Mouse (Mus musculus) kidney, embryonic 16.5 days (tissue): ENCODE measurements around the gene Mapkapk2. TPM values are rescaled to one million over a fixed set of nuclear protein-coding genes. Genes with fewer than 3 reads are reported as not detected.
"Not testable (repeated sequence)": the region's sequence is repeated elsewhere in the genome, so short reads cannot be mapped to it uniquely, and the experiment has no call there.

Experiments
- ATAC-seq: fragments of 200-750 bp; cut with Nextera tagmentation; 2 replicates; pipeline ENCODE4 v1.8.0; 2017; ENCODE audit warnings: moderate TSS enrichment; ENCODE audit not compliant: low FRiP score, low TSS enrichment
- H3K27ac ChIP-seq: fragments of 300-500 bp; sonication (generic); 2 replicates; pipeline ENCODE4 v1.5.1; 2014; ENCODE audit warnings: low read length
- H3K27me3 ChIP-seq: fragments of 300-500 bp; sonication (generic); 2 replicates; pipeline ENCODE4 v1.6.1; 2014; ENCODE audit warnings: low read length, control low read depth, mixed read lengths; ENCODE audit not compliant: insufficient read depth
- H3K36me3 ChIP-seq: fragments of 300-500 bp; sonication (generic); 2 replicates; pipeline ENCODE4 v1.6.1; 2014; ENCODE audit warnings: low read length, control low read depth, mixed read lengths; ENCODE audit not compliant: insufficient read depth
- H3K4me1 ChIP-seq: fragments of 300-500 bp; sonication (generic); 2 replicates; pipeline ENCODE4 v1.6.1; 2014; ENCODE audit warnings: low read length, control low read depth, mixed read lengths; ENCODE audit not compliant: insufficient read depth
- H3K4me2 ChIP-seq: fragments of 300-500 bp; sonication (generic); replicated peaks from 2 replicates; pipeline ENCODE4 v1.6.1; 2014; ENCODE audit warnings: low read depth, low read length
- H3K4me3 ChIP-seq: fragments of 300-500 bp; sonication (generic); 2 replicates; pipeline ENCODE4 v1.5.1; 2014; ENCODE audit warnings: mild to moderate bottlenecking, low read length
- H3K9ac ChIP-seq: fragments of 300-500 bp; sonication (generic); replicated peaks from 2 replicates; pipeline ENCODE4 v1.6.1; 2014; ENCODE audit warnings: low read length
- H3K9me3 ChIP-seq: fragments of 300-500 bp; sonication (generic); 2 replicates; pipeline ENCODE4 v1.6.1; 2016; ENCODE audit warnings: low read length, control low read depth
- WGBS: fragments of 180-500 bp; shearing (Covaris S2); extraction: QIAGEN DNeasy Blood & Tissue Kit; methylation state at CpG from one replicate; pipeline ENCODE4 v1.1.7; 2014; 5-methylcytosine and 5-hydroxymethylcytosine counted together
- polyA plus RNA-seq: library from polyadenylated mRNA; unstranded; fragments of >200 nt; fragmentation: Nextera tagmentation; extraction: Ambion mirVana; gene quantifications from 2 replicates; pipeline ENCODE4 v1.2.1, GENCODE M21; 2015

Gene Mapkapk2
- polyA plus RNA-seq: 26.5 and 43.9 TPM in 2 replicates

GRCm38 (mm10) chr1:131097700-131098094 lies at the start of gene Mapkapk2:
Mapkapk2 (minus strand) TSS chr1:131097826.
- H3K36me3 ChIP-seq: no peaks in the 10 kb centered on the region
- peak within 1 kb of the TSS; percentile 85 for H3K9ac ChIP-seq
- H3K4me3 ChIP-seq: peak within 1 kb of the TSS; percentile 84
- WGBS: under 1% methylated on average over 23 of the region's 32 CpGs
- peak; percentile 96 for ATAC-seq
- H3K27me3 ChIP-seq: no peaks in the 10 kb centered on the region
- H3K4me2 ChIP-seq: peak within 1 kb of the TSS; percentile 83
- peak within 1 kb of the TSS; percentile 92 for H3K27ac ChIP-seq
- H3K9me3 ChIP-seq: no peaks in the 10 kb centered on the region
- peaks cover 27% of the 10 kb centered on the region for H3K4me1 ChIP-seq

- H3K27ac ChIP-seq: no peak overlapping the region
- H3K36me3 ChIP-seq: no peaks in the 10 kb centered on the region
- no peak for ATAC-seq
- H3K4me1 ChIP-seq: no peaks in the 10 kb centered on the region
- H3K4me3 ChIP-seq: no peak overlapping the region
- no peaks in the 10 kb centered on the region for H3K9me3 ChIP-seq
- H3K4me2 ChIP-seq: no peak overlapping the region
- 84% methylated on average over 3 of the region's 3 CpGs for WGBS
- H3K9ac ChIP-seq: no peak overlapping the region
- H3K27me3 ChIP-seq: no peaks in the 10 kb centered on the region
Observed at GRCm38 (mm10) chr1:131146181-131146614, 48.6 kb upstream of the Mapkapk2 start.

- H3K36me3 ChIP-seq, H3K4me1 ChIP-seq, H3K27ac ChIP-seq, H3K9ac ChIP-seq, H3K4me3 ChIP-seq, H3K9me3 ChIP-seq, H3K4me2 ChIP-seq, H3K27me3 ChIP-seq, ATAC-seq: not testable (repeated sequence)
- WGBS: 80% methylated on average over 3 of the region's 3 CpGs
Observed at GRCm38 (mm10) chr1:131145222-131145621, 47.6 kb upstream of the Mapkapk2 start.

GRCm38 (mm10) chr1:131142472-131142871 lies 44.8 kb upstream of the Mapkapk2 start:
- H3K4me2 ChIP-seq: no peak overlapping the region
- no peak overlapping the region for H3K27ac ChIP-seq
- no peak for ATAC-seq
- H3K9me3 ChIP-seq: no peaks in the 10 kb centered on the region
- no peak overlapping the region for H3K4me3 ChIP-seq
- no peaks in the 10 kb centered on the region for H3K27me3 ChIP-seq
- H3K36me3 ChIP-seq: no peaks in the 10 kb centered on the region
- WGBS: 79% methylated on average over 1 of the region's 1 CpGs
- no peak overlapping the region for H3K9ac ChIP-seq
- peaks cover 5% of the 10 kb centered on the region for H3K4me1 ChIP-seq

- Histone ChIP-seq H3K9me3 (no peaks in the 10 kb centered on the region), H3K36me3 (no peaks in the 10 kb centered on the region), H3K4me1 (peaks cover 11% of the 10 kb centered on the region), H3K4me3 (no peak overlapping the region), H3K27me3 (no peaks in the 10 kb centered on the region), H3K27ac (no peak overlapping the region), H3K4me2 (no peak overlapping the region), H3K9ac (no peak overlapping the region)
- WGBS: 56% methylated on average over 2 of the region's 2 CpGs
- no peak for ATAC-seq
Observed at GRCm38 (mm10) chr1:131141449-131141848, 43.8 kb upstream of the Mapkapk2 start.

GRCm38 (mm10) chr1:131139102-131140095 lies 41.8 kb upstream of the Mapkapk2 start:
- Histone ChIP-seq H3K9me3 (no peaks in the 10 kb centered on the region), H3K4me3 (peak overlapping the region; percentile 82), H3K4me2 (peak overlapping the region; percentile 89), H3K27me3 (no peaks in the 10 kb centered on the region), H3K4me1 (peaks cover 24% of the 10 kb centered on the region), H3K27ac (no peak overlapping the region), H3K36me3 (no peaks in the 10 kb centered on the region), H3K9ac (no peak overlapping the region; the same call in 1 of the 2 replicates)
- 67% methylated on average over 11 of the region's 11 CpGs for WGBS
- no peak for ATAC-seq

GRCm38 (mm10) chr1:131138191-131139016 lies 40.8 kb upstream of the Mapkapk2 start, which contains the start of gene Dyrk3:
Dyrk3 (minus strand) TSS chr1:131138340.
- peak; percentile 98 for ATAC-seq
- Histone ChIP-seq H3K36me3 (no peaks in the 10 kb centered on the region), H3K9me3 (no peaks in the 10 kb centered on the region), H3K4me1 (peaks cover 24% of the 10 kb centered on the region), H3K4me3 (peak within 1 kb of the TSS; percentile 82), H3K27ac (peak within 1 kb of the TSS; percentile 94), H3K9ac (peak within 1 kb of the TSS; percentile 80), H3K4me2 (peak within 1 kb of the TSS; percentile 89), H3K27me3 (no peaks in the 10 kb centered on the region)
- WGBS: 5% methylated on average over 40 of the region's 49 CpGs

- Histone ChIP-seq H3K4me3 (peak overlapping the region; percentile 82), H3K27ac (peak overlapping the region; percentile 94), H3K4me2 (peak overlapping the region; percentile 89), H3K27me3 (no peaks in the 10 kb centered on the region), H3K9me3 (no peaks in the 10 kb centered on the region), H3K4me1 (peaks cover 24% of the 10 kb centered on the region), H3K9ac (peak overlapping the region; percentile 80), H3K36me3 (no peaks in the 10 kb centered on the region)
- WGBS: under 1% methylated on average over 27 of the region's 36 CpGs
- ATAC-seq: peak; percentile 81
Observed at GRCm38 (mm10) chr1:131137717-131138118, 40.1 kb upstream of the Mapkapk2 start.

- H3K4me3 ChIP-seq: peak overlapping the region; percentile 82
- peak overlapping the region; percentile 89 for H3K4me2 ChIP-seq
- no peaks in the 10 kb centered on the region for H3K36me3 ChIP-seq
- no peaks in the 10 kb centered on the region for H3K27me3 ChIP-seq
- H3K4me1 ChIP-seq: peaks cover 24% of the 10 kb centered on the region
- ATAC-seq: no peak
- H3K27ac ChIP-seq: no peak overlapping the region
- WGBS: 32% methylated on average over 5 of the region's 5 CpGs
- no peaks in the 10 kb centered on the region for H3K9me3 ChIP-seq
- peak overlapping the region; percentile 22; the same call in 1 of the 2 replicates for H3K9ac ChIP-seq
Observed at GRCm38 (mm10) chr1:131137111-131137510, 39.5 kb upstream of the Mapkapk2 start.
